Mouse (Mus musculus): ENCODE data around the gene Cd55b.
"Not testable (repeated sequence)": the region's sequence is repeated elsewhere in the genome, so short reads cannot be mapped to it uniquely, and the experiment has no call there.

The Cd55b gene

DNA sequence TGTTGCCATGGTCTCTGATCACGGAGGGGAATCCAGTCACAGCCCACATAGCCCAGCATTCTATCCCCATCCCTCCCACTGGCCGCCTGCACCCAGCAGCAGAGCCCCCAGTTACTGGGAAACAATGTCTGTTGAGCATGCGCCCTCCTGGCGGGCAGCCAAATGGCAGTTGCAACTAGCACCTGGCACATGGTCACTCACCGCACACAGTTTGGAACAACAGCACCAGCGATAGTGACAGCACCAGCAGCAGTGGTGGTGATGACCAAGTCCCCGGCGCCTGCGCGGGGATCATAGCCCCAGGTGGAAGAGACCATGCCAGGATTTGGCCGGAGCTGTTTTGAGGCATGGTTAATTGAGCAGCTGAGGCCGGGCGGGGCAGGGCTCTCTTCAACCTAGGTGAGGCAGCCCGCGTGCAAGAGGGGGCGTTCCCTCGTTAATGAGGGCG is at the start of gene Cd55b:
TSS of gene Cd55b (minus strand) at position 346 of the 448 bp plus-strand sequence.
- DNase-seq (ENCODE audit: low read depth, low spot score), result no peak

DNA sequence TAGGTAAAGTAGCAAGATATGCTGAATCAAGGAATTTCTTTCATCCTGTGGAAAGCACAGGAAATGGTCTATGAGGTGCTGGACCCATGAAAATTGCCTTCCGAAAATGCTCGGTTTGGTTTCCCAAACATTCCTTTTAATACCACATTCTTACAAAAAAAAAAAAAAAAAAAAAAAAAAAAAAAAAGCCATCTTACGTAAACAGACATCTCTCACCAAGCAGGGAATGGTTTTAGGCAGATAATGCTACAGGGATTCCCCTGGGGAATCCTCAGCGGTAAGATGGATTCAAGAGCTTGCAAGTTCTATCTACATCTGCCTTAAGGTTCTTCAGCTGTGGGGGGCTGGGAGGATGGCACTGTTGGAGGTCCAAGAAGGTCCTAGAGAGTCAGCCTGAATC is 47.3 kb upstream of the Cd55b start:
- no peak for DNase-seq (ENCODE audit: low read depth, low spot score)

DNA sequence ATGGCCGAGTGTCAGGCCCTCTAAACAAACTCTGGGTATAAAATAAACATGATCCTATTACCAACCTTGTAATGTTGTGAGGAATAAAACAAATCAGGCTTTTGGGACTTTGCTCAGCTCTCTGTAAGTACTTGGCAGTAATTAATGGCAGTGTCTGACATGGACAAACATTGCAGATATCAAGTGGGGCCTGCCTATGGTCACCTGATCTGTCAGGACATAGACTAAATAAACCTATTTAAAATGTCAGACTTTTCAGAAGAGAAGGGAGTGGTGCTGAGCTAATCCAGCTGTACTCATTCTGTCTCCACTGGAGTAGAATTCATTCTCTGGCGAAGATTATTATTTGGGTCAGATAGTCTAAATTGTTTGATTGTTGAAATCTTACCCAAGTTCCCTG is 44.6 kb upstream of the Cd55b start:
- DNase-seq (ENCODE audit: low read depth, low spot score), result no peak

DNA sequence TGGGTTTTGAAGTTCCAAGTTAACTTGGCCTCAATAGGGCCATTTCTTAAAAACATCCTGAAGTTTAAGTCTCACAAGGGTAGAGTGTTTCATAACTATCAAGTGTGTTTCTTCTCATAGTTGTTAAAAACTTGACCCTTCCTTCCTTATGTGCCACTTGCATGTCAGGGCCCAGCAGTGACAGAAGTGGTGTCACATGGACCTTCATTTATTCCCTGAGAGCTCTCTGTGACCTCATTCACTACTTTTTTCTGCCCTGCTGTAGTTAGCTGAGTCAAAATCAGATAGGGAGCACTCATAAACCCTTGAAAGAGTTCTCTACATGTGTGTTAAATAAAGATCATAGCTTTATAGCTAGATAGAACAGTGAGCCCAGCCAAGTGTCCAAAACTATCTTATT is 41.4 kb upstream of the Cd55b start:
- DNase-seq (ENCODE audit: low read depth, low spot score), result no peak

DNA sequence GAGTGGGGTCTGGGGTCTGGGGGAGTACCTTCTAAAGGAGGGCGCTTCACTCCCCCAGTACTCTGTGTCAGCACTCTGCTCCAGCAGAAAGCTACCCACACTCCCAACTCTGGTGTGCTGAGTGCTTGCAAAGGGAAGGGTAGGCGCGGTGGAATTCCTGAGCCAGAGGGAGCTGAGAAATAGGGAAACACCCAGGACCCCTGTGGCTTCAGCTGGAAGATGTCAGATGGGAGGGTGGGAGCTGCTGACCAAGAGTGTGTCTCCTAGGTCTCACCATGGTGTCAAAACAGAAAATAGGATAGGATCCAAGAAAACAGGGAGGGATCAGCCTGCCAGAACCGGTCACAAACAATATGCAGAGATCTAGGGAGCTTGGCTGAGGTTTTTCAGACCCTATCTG is 40.1 kb upstream of the Cd55b start:
- no peak for DNase-seq (ENCODE audit: low read depth, low spot score)

DNA sequence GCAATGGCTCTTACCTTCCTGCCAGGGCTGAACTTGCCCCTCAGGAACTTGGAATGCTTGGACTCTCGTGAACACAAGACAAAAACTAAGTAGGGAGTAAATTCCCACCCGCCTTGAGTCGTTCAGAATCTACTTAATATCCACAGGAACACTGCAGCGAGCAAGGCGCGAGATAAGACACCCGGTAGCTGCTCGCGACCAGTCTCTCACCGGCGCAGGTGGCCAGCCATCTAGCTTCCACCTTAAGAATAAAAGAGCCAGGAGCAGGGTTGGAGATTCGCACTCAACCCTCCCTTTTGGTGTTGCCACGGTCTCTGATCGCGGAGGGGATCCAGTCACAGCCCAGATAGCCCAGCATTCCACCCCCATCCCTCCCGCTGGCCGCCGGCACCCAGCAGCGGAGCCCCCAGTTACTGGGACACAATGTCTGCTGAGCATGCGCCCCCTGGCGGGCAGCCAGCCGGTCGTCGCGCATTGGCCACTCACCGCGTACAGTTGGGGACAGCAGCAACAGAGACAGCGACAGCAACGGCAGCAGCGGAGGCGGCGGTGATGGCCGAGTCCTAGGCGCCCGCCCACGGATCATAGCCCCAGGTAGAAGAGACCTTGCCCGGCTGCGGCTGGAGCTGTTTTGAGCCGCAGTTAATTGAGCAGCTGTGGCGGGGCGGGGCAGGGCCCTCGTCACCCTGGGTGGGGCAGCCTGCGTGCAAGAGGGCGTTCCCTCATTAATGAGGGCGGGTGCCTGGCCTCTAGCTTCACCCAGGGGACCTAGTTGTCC is 39.5 kb upstream of the Cd55b start, which contains the start of gene Cd55:
TSS of gene Cd55 (minus strand) at position 661 of the 778 bp plus-strand sequence.
- peak; percentile 77 for DNase-seq (ENCODE audit: low read depth, low spot score)

DNA sequence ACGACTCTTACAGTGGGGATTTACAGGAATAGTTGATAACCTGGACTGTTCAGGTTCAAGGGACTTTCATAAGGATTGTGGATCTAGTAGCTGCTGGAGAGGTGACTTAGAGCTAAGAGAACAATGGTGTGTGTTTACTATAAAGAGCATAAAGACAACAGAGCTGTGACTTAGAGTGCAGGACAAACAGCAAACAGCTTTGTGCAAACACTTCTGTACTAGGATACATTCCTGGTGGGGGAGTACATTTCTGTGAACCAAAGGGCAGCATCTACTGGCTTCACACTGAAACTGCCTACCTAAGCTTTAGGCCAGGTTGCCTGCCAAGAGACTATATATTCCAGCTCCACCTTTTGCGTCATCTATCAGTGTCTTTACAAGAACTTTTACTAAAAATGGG is 32.3 kb upstream of the Cd55b start:
- no peak for DNase-seq (ENCODE audit: low read depth, low spot score)

DNA sequence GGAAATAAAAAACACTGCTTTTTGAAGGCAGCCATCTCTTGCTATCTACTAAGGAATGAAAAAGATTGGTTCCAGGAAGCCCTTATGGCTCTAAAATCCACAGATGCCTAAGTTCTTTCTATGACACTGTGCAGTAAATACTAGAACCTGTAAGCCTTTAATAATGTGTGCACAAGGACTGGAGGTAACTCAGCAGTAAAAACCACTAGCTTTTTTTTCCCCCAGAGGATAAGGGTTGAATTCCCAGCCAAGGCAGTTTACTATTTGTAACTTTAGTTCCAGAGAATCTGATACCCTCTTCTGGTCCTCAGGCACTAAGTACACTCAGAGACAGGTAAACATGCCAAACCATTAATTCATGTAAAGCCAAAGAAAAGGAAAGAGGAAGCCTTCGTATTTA is 20.1 kb upstream of the Cd55b start:
- not testable (repeated sequence) for DNase-seq (ENCODE audit: low read depth, low spot score)

DNA sequence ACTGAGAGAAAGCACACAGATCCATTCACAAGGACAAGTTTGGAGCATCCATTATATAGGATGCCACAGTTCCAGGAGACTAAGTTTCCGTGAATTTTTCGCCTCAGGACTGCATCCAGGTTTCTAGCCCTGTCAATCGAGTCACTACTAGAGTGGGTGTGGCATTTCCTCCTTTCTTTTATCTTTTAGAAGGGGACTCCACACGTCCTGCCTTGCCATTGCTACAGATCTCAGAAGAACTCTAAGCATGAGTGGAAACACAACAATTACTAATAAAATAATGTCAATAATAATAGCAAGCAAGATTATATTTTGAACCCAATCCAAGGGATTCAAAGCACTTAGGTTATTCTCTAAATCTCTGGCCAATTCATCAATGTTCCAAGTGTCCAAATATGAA is 8.1 kb upstream of the Cd55b start:
- no peak for DNase-seq (ENCODE audit: low read depth, low spot score)

DNA sequence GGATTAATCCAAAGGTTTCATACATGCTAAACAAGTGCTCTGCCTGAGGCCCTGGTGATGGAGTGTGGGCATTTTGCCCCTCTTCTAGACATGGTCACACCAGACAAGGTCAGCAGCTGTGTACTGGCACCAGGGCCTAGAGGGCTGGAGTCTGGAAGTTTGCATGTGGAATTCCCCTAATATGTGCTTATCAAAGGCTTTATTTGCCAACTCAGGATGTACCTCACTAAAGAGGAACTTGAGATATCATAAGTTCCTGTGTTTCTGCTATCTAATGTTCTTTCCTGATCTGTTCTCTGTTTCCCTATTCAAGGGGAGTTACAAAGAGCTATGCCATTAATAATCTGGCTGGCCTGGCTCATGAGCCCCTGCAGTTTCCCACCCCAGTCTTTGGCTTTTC is 5.9 kb upstream of the Cd55b start:
- DNase-seq (ENCODE audit: low read depth, low spot score), result not testable (repeated sequence)

DNA sequence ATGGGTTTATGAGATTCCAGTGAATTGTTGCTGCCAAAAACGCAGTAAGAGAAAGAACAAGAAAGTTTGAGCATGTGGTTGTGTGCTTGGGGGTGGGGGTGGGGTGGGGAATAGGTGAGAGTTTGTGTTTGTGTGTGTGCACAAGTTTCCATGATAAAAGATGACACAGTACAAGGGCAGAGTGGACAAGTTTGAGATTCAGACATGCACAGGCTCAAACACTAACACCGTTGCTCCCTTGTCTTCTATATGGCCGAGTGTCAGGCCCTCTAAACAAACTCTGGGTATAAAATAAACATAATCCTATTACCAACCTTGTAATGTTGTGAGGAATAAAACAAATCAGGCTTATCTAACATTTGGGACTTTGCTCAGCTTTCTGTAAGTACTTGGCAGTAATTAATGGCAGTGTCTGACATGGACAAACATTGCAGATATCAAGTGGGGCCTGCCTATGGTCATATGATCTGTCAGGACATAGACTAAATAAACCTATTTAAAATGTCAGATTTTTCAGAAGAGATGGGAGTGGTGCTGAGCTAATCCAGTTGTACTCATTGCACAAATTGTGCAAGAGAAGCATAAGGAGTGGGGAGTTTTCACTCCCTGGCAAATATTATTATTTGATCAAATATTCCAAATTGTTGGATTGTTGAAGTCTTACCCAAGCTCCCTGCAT is 4.5 kb upstream of the Cd55b start:
- DNase-seq (ENCODE audit: low read depth, low spot score), result not testable (repeated sequence)

DNA sequence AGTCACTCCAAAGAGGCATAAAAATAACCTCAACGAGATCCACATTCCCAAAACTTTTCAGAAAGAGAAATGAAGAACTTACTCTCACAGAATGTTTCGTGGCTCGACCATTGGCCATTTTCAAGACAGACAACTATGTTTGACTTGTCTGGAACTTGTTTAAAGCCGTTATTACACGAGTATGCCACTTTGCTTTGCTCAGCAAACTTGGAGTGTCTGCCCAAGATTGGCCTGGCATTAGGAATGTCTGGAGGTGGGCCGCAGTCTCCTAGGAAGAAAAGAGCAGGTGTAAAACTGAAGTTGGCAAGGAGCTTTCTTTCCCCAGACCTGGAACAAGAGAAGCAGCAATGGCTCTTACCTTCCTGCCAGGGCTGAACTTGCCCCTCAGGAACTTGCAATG is 776 bp downstream of the Cd55b start:
- DNase-seq (ENCODE audit: low read depth, low spot score), result not testable (repeated sequence)

DNA sequence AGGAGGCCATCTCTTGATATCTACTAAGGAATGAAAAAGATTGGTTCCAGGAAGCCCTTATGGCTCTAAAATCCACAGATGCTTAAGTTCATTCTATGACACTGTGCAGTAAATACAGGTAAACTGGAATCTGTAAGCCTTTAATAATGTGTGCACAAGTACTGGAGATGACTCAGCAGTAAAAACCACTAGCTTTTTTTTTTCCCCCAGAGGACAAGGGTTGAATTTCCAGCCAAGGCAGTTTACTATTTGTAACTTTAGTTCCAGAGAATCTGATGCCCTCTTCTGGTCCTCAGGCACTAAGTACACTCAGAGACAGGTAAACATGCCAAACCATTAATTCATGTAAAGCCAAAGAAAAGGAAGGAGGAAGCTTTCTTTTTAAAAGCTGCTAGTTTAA is 25.7 kb downstream of the Cd55b start:
- not testable (repeated sequence) for DNase-seq (ENCODE audit: low read depth, low spot score)

DNA sequence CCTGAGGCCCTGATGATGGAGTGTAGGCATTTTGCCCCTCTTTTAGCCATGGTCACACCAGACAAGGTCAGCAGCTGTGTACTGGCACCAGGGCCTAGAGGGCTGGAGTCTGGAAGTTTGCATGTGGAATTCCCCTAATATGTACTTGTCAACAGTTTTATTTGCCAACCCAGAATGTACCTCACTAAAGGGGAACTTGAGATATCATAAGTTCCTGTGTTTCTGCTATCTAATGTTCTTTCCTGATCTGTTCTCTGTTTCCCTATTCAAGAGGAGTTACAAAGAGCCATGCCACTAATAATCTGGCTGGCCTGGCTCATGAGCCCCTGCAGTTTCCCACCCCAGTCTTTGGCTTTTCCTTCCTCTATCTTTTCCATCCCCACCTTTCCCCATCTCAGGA is 35.5 kb downstream of the Cd55b start:
- DNase-seq (ENCODE audit: low read depth, low spot score), result not testable (repeated sequence)

DNA sequence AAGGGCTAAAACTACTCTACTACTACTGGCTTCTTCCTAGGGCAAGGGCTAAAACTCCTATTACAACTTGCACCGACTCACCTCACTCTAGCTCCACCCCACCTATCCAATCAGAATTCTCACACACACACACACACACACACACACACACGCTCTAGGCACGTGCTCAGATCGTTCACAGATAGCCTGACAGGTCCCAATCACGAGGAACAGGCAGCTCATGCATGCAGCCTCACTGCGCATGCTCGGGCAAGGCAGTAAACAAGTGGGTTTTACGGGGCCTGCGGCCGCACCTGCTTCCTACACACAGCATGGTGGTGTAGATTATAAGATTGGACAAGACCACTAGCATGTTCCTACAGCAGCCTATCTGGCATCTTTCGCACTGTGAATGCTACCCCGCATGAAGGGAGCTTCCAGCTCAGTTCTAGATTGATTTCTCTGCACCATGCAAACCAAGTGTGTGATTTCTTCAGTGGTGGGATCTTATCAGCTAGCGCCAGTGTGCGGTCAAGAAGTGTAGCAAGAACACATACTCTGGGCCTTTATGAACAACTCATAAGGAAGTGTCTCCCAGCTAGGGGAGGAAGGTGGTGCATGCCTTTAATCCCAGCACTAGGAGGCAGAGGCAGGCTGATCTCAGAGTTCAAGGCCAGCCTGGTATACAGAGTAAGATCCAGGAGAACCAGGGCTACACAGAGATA is 44.9 kb downstream of the Cd55b start:
- DNase-seq (ENCODE audit: low read depth, low spot score), result no peak

DNA sequence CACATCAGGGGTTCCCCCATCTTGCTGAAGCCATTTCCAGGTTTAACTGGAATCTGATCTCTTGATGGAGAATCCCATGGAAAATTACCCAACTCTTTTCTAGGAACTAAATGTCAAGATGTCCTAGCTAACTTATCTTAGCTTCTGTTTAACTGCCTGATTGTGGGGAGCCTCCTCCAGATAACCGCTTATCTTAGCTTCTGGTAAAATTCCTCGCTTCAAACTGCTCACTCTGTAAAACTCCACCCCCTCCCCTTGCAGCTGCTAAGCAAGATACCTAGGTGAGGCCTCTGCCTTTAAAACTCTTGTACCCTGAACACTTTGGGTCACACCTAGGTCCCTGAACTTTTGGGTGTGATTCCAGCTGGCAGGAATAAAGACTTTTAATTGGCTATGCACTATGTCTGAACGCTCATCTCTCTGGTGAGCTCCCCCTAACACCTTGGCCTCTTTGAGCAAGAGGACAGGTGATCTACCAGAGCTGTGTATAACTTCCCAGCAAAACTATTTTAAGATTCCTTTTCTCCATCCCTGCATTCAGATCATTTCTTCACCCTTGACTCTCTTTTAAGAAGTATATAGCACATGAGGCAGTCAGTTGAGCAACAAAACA is 48.5 kb downstream of the Cd55b start:
- no peak for DNase-seq (ENCODE audit: low read depth, low spot score)

DNA sequence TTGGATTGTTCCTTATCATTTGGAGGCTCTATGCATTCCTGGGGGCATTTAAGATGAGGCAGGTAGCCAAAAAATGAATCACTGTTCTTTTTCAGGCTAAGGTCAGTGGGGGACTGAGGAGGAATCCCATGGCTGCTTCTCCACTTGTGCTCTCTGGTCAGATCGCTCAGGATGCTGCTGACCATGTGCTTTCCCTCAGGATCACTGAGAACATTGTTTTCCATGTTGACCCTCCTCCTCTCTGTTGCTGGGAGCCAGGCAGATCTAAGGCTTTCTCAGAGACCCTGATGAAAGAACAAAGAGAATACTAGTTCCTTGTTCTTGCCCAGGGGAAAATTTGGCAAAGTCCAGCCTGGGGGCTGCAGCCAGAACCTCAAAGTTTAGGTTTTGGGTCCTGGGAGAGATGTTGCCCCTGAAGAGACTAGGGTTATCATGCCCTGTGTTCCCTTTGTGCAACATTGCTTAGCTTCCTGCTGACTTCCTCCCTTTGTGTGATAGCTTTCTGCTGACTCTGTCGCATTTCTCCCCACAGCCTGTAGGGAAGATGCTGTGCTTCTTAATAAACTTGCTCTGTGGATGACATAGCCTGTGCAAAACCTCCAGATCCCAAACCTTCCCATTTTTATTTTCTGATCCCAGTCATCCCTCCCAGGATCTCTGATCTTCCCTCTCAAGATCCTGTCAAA is 49.3 kb downstream of the Cd55b start:
- DNase-seq (ENCODE audit: low read depth, low spot score), result no peak

DNA sequence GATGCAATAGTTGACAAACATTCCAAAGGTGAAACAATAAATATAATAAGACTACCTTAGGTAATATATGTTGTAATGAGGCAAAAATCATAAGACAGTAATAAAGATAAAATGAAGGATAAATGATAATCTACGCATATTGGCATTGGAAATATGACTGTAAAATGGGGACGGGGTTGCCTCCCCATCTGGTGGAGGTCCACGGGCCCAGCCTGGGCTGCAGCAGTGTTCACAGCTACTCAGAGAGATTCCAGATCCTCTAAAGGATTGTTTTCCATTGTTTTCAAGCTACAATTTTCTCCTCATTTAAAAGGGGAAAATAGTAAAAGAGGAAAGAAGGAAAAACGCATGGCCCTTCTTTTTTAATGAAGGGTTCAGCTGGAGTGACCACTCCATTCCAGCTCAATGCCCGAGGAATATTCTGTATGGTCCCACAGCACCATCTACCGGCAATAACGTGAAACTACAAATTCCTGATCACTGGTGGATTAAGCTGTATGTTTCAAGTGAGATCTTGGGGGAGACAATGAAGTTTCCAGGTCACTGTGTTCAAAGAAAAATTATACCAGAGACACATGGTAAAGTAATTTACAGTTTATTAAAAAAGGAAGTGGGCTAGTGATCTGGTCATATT is 50.8 kb downstream of the Cd55b start:
- peak; percentile 77 for DNase-seq (ENCODE audit: low read depth, low spot score)

DNA sequence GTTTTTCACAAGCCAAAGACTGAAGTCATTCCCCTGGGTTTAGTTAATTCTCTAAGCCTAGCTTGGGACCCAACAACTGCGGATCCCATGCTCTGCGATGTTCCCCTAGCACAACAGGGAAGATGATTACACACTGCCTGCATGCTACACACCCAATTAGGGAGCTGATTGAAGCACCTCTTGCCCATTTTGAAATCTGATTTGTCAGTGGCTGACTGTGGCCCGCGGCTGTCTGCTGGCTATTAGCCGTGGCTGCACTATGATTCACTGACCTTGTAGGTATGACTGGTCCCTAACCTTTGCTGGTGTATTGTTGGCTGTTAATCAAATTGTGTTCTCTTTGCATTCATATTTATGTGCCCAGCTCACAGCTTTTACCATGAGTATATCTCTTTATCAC is 51.5 kb downstream of the Cd55b start:
- DNase-seq (ENCODE audit: low read depth, low spot score), result no peak

DNA sequence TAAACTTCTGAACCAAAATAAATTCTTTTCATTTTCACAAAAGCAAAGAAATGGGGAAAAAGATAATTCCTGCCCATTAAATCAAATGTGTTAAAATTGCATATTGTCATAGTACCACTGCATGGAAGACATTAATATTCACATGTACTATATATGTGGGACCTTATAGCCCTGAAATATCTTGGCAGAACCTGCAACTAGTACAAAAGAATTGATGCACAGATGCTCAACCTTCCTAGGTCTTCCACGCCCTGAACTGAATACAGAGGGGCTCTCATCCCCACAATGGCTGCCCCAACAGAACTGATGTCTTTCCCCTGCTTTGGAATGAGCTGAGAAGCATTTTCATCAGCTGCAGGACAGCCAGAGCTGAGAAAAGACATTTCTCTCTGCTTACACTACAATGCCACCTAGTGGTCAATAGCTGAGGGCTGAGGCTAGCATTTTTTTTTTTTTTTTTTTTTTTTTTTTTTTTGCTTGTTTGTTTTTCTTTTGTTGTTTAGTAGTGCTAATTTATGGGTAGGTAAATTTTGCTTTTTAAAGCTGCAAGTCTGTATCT is 72.7 kb downstream of the Cd55b start:
- DNase-seq (ENCODE audit: low read depth, low spot score), result peak; percentile 53

DNA sequence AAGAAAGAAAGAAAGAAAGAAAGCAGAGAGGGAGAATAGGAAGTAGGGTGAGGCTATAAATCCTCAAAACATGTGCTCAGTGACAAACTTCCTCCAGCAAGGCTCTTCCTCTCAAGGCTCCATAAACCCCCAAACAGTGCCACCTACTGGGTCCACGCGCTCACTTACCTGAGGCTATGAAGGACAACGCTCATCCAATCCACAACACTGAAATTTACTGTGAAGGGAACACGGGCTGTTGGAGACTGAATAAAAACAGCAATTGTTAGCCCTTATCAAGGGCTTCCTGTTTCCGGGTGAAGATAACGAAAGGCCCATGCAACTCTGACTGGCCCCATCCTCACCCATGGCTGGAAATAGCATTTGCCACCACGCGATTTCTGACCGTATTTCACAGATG is 80.4 kb downstream of the Cd55b start:
- no peak for DNase-seq (ENCODE audit: low read depth, low spot score)
